Mouse (Mus musculus) erythroblast, embryonic 14.5 days (primary cell): ENCODE measurements around the gene Tent2.

Experiments used
- GATA1 ChIP-seq: IDR thresholded peaks from 2 replicates; pipeline ENCODE4 v1.6.1; 2012; ENCODE audit warnings: low read length, inconsistent platforms, mixed read lengths
- TAL1 ChIP-seq: IDR thresholded peaks from 3 replicates; pipeline ENCODE4 v1.6.1; 2012; ENCODE audit warnings: low read length, inconsistent platforms, mixed read lengths

GRCm38 (mm10) chr13:93117241-93117640 lies 74.9 kb downstream of the Tent2 start:
- no peak for TF ChIP-seq GATA1
- TF ChIP-seq TAL1 = no peak
